20 mouse cellular contexts compared by ENCODE assay signal in the genomic region with DNA sequence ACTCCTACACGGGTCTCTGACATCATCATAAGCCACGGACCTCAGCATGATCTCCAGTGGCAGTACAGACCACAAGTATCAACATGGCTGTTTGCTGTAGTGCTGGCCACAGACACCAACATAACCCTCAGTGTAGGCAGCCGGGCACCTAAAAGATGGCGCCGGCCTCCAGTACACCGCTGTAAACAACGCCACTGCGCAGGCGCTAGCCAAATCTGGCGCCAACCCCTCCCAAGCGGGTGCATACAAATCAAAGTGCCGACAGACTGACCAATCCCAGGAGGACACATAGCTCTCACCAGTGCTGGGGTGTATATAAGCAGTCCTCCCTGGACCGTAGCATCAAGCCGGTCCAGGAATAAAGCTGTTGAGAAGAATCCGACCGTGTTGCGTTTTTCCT. TPM values are rescaled to one million over a fixed set of nuclear protein-coding genes. Genes with fewer than 3 reads are reported as not detected.
DNase-seq lines count a peak whose midpoint lies in the region; TF ChIP-seq lines count a peak whose summit lies in the region.
"Had no signal": no experiment of that assay in that cellular context is flagged by ENCODE, and none has a peak within 500 bp of the region (broad histone marks: within the 10 kb centered on the region; RNA-seq: fewer than 3 reads in every experiment).

No protein-coding gene starts in this region.

- no peak for DNase-seq in testis, postnatal 10 days (ENCODE audit: low spot score)
- no peak for DNase-seq in embryonic facial prominence, embryonic 10.5 days (ENCODE audit: low spot score)
- no peak for DNase-seq in neural tube, embryonic 10.5 days (ENCODE audit: extremely low spot score, low spot score)
- DNase-seq in layer of hippocampus, adult 8-10 months (ENCODE audit: low spot score in 2 of 2) = no peak
- DNase-seq: adrenal gland, adult 8-10 months; adrenal gland, postnatal 14 days; adrenal gland, postnatal 36 days; cerebellum, adult 11-12 months; cerebellum, adult 2 months; cerebellum, adult 9-10 months; cerebellum, postnatal 10 days; cerebellum, postnatal 25 days had no signal

- H3K27ac ChIP-seq in testis, adult 2 months (ENCODE audit: control insufficient read depth, insufficient read depth, low read depth, low read length) = peak overlapping the region; percentile 83
- H3K27ac ChIP-seq in embryonic facial prominence, embryonic 10.5 days (replicated peaks) = 0 out of 2 replicates have a peak overlapping the region, but pooled peaks have one; percentile 26
- H3K27ac ChIP-seq: embryonic facial prominence, embryonic 13.5 days; embryonic facial prominence, embryonic 15.5 days; forebrain, embryonic 10.5 days; forebrain, embryonic 12.5 days had no signal

- H3K27me3 ChIP-seq in testis, adult 2 months (ENCODE audit: control insufficient read depth, insufficient read depth, low read length) = no peaks in the 10 kb centered on the region
- no peaks in the 10 kb centered on the region for H3K27me3 ChIP-seq in embryonic facial prominence, embryonic 10.5 days (replicated peaks; ENCODE audit: low read depth, poor library complexity, severe bottlenecking)
- H3K27me3 ChIP-seq: embryonic facial prominence, embryonic 13.5 days; embryonic facial prominence, embryonic 15.5 days; forebrain, embryonic 12.5 days had no signal

- TF ChIP-seq CTCF in testis, adult 2 months (IDR thresholded peaks at IDR 0.05; ENCODE audit: control insufficient read depth, insufficient read depth, insufficient replicate concordance, low read depth, low read length) = no peak

- WGBS in embryonic facial prominence, embryonic 10.5 days = 95% methylated on average over 17 of the region's 17 CpGs

- peak overlapping the region; percentile 94 for H3K4me3 ChIP-seq in testis, adult 2 months (ENCODE audit: control insufficient read depth, low read depth, low read length)
- H3K4me3 ChIP-seq in embryonic facial prominence, embryonic 10.5 days = no peak overlapping the region
- H3K4me3 ChIP-seq: embryonic facial prominence, embryonic 13.5 days; embryonic facial prominence, embryonic 15.5 days; erythroblast, embryonic 14.5 days; forebrain, embryonic 10.5 days; forebrain, embryonic 12.5 days had no signal

- TF ChIP-seq POLR2A in testis, adult 2 months (IDR thresholded peaks at IDR 0.05; ENCODE audit: control insufficient read depth, low read depth, low read length) = peak; percentile 57; the same call in 1 of the 2 replicates

- no peaks in the 10 kb centered on the region for H3K9me3 ChIP-seq in embryonic facial prominence, embryonic 10.5 days
- H3K9me3 ChIP-seq: embryonic facial prominence, embryonic 13.5 days; embryonic facial prominence, embryonic 15.5 days; forebrain, embryonic 10.5 days; forebrain, embryonic 12.5 days had no signal

- peaks cover 7% of the 10 kb centered on the region for H3K4me1 ChIP-seq in testis, adult 2 months (ENCODE audit: control insufficient read depth, insufficient read depth, low read length)
- peaks cover 22% of the 10 kb centered on the region for H3K4me1 ChIP-seq in embryonic facial prominence, embryonic 10.5 days
- H3K4me1 ChIP-seq: embryonic facial prominence, embryonic 15.5 days; forebrain, embryonic 12.5 days had no signal

- H3K36me3 ChIP-seq in testis, adult 2 months (ENCODE audit: control insufficient read depth, insufficient read depth, low read length) = no peaks in the 10 kb centered on the region
- no peaks in the 10 kb centered on the region for H3K36me3 ChIP-seq in embryonic facial prominence, embryonic 10.5 days (replicated peaks)
- H3K36me3 ChIP-seq: embryonic facial prominence, embryonic 13.5 days; embryonic facial prominence, embryonic 15.5 days; forebrain, embryonic 10.5 days; forebrain, embryonic 12.5 days had no signal

RNA-seq across cellular contexts. Expression of gene Tril, which starts 24.0 kb away (rescaled TPM):
- polyA plus RNA-seq in testis, adult 2 months (2012; rRNA removed) = 0.43 and 0.59 TPM in 2 replicates
- 50.1 and 65.8 TPM in 2 replicates for polyA plus RNA-seq in embryonic facial prominence, embryonic 10.5 days (2016; fragmentation: Nextera tagmentation; extraction: Ambion mirVana)
- total RNA-seq in layer of hippocampus, adult 8-10 months (2022) = 10 to 100 TPM; 30.7 to 33.7 (median 32.3) TPM
- total RNA-seq: MEL had no signal
- polyA plus RNA-seq: activated CD4-positive, CD25-positive, alpha-beta regulatory T cell, adult 4 months; erythroblast, embryonic 14.5 days had no signal

Comparison
In these comparisons a context has a peak if more than half of its experiments do, and no peak if none do; other contexts are left out.
1. RNA of gene Tril, which starts 24.0 kb away (polyA plus RNA-seq): 50.1 to 65.8 TPM in embryonic facial prominence, embryonic 10.5 days; 0.43 to 0.59 TPM in testis, adult 2 months; every median in the first group is over 10 times any median in the second.